Mouse (Mus musculus): ENCODE measurements around the gene Msantd1.
A peak's percentile ranks its signal among the peaks of the same experiment; 100 is the strongest.
"Not testable (repeated sequence)": the region's sequence is repeated elsewhere in the genome, so short reads cannot be mapped to it uniquely, and the experiment has no call there.

Msantd1 gene

GRCm38 (mm10) chr5:34907910-34908725 is at the start of gene Msantd1:
Msantd1 (plus strand) TSS chr5:34908012.
- no peak for DNase-seq (ENCODE audit: low read depth, low spot score)

- no peak for DNase-seq (ENCODE audit: low read depth, low spot score)
Observed at GRCm38 (mm10) chr5:34865367-34865766, 42.4 kb upstream of the Msantd1 start.

- DNase-seq (ENCODE audit: low read depth, low spot score) = not testable (repeated sequence)
Observed at GRCm38 (mm10) chr5:34880307-34880706, 27.5 kb upstream of the Msantd1 start.

GRCm38 (mm10) chr5:34881023-34881422 is 26.8 kb upstream of the Msantd1 start:
- DNase-seq (ENCODE audit: low read depth, low spot score) = no peak

GRCm38 (mm10) chr5:34885250-34885649 is 22.6 kb upstream of the Msantd1 start:
- DNase-seq (ENCODE audit: low read depth, low spot score) = peak; percentile 5

GRCm38 (mm10) chr5:34889252-34889651 is 18.6 kb upstream of the Msantd1 start:
- DNase-seq (ENCODE audit: low read depth, low spot score) = no peak

GRCm38 (mm10) chr5:34896697-34897453 is 10.9 kb upstream of the Msantd1 start:
- no peak for DNase-seq (ENCODE audit: low read depth, low spot score)

GRCm38 (mm10) chr5:34899787-34900469 is 7.9 kb upstream of the Msantd1 start:
- DNase-seq (ENCODE audit: low read depth, low spot score) = no peak

- no peak for DNase-seq (ENCODE audit: low read depth, low spot score)
Observed at GRCm38 (mm10) chr5:34902371-34902770, 5.4 kb upstream of the Msantd1 start.

GRCm38 (mm10) chr5:34902811-34903385 is 4.9 kb upstream of the Msantd1 start:
- DNase-seq (ENCODE audit: low read depth, low spot score) = no peak

GRCm38 (mm10) chr5:34904412-34904811 is 3.4 kb upstream of the Msantd1 start:
- no peak for DNase-seq (ENCODE audit: low read depth, low spot score)

- DNase-seq (ENCODE audit: low read depth, low spot score) = no peak
Observed at GRCm38 (mm10) chr5:34907230-34907629, 582 bp upstream of the Msantd1 start.

- no peak for DNase-seq (ENCODE audit: low read depth, low spot score)
Observed at GRCm38 (mm10) chr5:34908726-34909633, 1.2 kb downstream of the Msantd1 start.

- DNase-seq (ENCODE audit: low read depth, low spot score) = no peak
Observed at GRCm38 (mm10) chr5:34909634-34910503, 2.1 kb downstream of the Msantd1 start.

GRCm38 (mm10) chr5:34910504-34910815 is 2.6 kb downstream of the Msantd1 start:
- DNase-seq (ENCODE audit: low read depth, low spot score) = no peak

- DNase-seq (ENCODE audit: low read depth, low spot score) = peak; percentile 72
Observed at GRCm38 (mm10) chr5:34915801-34916200, 8.0 kb downstream of the Msantd1 start.

- DNase-seq (ENCODE audit: low read depth, low spot score) = peak; percentile 45
Observed at GRCm38 (mm10) chr5:34917234-34917655, 9.4 kb downstream of the Msantd1 start.

- no peak for DNase-seq (ENCODE audit: low read depth, low spot score)
Observed at GRCm38 (mm10) chr5:34918785-34919184, 11.0 kb downstream of the Msantd1 start.

- DNase-seq (ENCODE audit: low read depth, low spot score) = peak; percentile 33
Observed at GRCm38 (mm10) chr5:34922531-34922930, 14.7 kb downstream of the Msantd1 start.

GRCm38 (mm10) chr5:34923920-34924319 is 16.1 kb downstream of the Msantd1 start:
- DNase-seq (ENCODE audit: low read depth, low spot score) = no peak
